Mouse (Mus musculus): ENCODE results near the gene Fam216a. TPM values are rescaled to one million over a fixed set of nuclear protein-coding genes. Genes with fewer than 3 reads are reported as not detected.
"Not testable (repeated sequence)": the region's sequence is repeated elsewhere in the genome, so short reads cannot be mapped to it uniquely, and the experiment has no call there.

Gene Fam216a
- 15.1 and 15.9 TPM in 2 replicates for polyA plus RNA-seq (2015; fragmentation: Nextera tagmentation; extraction: Ambion mirVana)

- peak; percentile 93 for ATAC-seq
- under 1% methylated on average over 53 of the region's 53 CpGs for WGBS
Observed at GRCm38 (mm10) chr5:122372192-122372769, at the start of gene Fam216a. TSS of gene Fam216a (minus strand) at chr5:122372364.

DNA sequence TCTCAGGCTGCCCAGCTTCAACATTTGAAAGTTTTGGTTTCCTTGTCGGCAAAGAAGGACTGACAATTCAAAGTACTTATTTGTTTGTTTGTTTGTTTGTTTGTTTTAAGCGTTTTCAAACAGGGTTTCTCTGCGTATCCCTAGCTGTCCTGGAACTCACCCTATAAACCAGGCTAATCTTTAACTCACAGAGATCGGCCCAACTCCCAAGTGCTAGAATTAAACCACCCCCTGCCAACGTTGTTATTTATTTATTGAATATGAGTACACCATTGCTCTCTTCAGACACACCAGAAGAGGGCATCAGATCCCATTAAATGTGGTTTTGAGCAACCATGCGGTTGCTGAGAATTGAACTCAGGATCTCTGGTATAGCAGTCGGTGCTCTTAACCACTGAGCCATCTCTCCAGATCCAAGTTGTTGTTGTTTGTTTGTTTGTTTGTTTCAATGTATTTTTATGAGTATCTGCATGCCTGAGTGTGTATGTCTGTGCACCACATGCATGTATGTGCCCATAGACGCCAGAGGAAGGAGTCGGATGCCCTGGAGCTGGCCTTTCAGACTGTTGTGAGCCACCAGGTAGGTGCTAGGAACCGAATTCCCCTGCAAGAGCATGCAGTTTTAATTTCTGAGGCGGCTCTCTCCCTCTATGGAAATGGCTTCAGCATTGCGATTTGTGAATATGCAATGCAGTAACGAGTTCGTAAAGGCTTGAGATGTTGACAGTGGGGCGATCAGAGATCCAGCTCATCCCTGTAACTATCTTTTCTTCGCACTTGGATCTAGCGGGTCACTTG, 49.3 kb upstream of the Fam216a start, which contains the start of gene Anapc7:
Gene Anapc7, plus strand, starts transcription at position 423 of the 798 bp plus-strand sequence.
- Histone ChIP-seq H3K36me3 (ENCODE audit: control insufficient read depth, insufficient read depth) (no peaks in the 10 kb centered on the region), H3K4me3 (ENCODE audit: low read depth, low read length) (peak within 1 kb of the TSS; percentile 95), H3K27ac (ENCODE audit: low read depth, low read length) (peak within 1 kb of the TSS; percentile 76), H3K4me2 (replicated peaks; ENCODE audit: low read depth) (peak within 1 kb of the TSS; percentile 75), H3K27me3 (replicated peaks; ENCODE audit: control insufficient read depth, insufficient read depth, low read length) (no peaks in the 10 kb centered on the region), H3K9ac (ENCODE audit: low read depth, low read length) (peak within 1 kb of the TSS; percentile 96), H3K4me1 (replicated peaks; ENCODE audit: control insufficient read depth, insufficient read depth, low read length) (no peaks in the 10 kb centered on the region), H3K9me3 (ENCODE audit: control insufficient read depth) (no peaks in the 10 kb centered on the region)
- ATAC-seq = no peak
- peak; percentile 55 for TF ChIP-seq CTCF (IDR thresholded peaks at IDR 0.05; ENCODE audit: low read depth)
- 12% methylated on average over 17 of the region's 17 CpGs for WGBS

More at GRCm38 (mm10) chr5:122372192-122372769, at the start of gene Fam216a:
- Histone ChIP-seq H3K4me1 (replicated peaks; ENCODE audit: control insufficient read depth, insufficient read depth, low read length) (no peaks in the 10 kb centered on the region), H3K27me3 (replicated peaks; ENCODE audit: control insufficient read depth, insufficient read depth, low read length) (no peaks in the 10 kb centered on the region), H3K4me2 (replicated peaks; ENCODE audit: low read depth) (peak within 1 kb of the TSS; percentile 90), H3K9ac (ENCODE audit: low read depth, low read length) (peak within 1 kb of the TSS; percentile 57), H3K27ac (ENCODE audit: low read depth, low read length) (peak within 1 kb of the TSS; percentile 85), H3K36me3 (ENCODE audit: control insufficient read depth, insufficient read depth) (peaks cover 13% of the 10 kb centered on the region; the same call in 1 of the 2 replicates), H3K9me3 (ENCODE audit: control insufficient read depth) (no peaks in the 10 kb centered on the region), H3K4me3 (ENCODE audit: low read depth, low read length) (peak within 1 kb of the TSS; percentile 71)
- no peak for TF ChIP-seq CTCF (IDR thresholded peaks at IDR 0.05; ENCODE audit: low read depth)

- H3K27me3 ChIP-seq (replicated peaks; ENCODE audit: control insufficient read depth, insufficient read depth, low read length); H3K9me3 ChIP-seq (ENCODE audit: control insufficient read depth); H3K36me3 ChIP-seq (ENCODE audit: control insufficient read depth, insufficient read depth); H3K27ac ChIP-seq (ENCODE audit: low read depth, low read length); H3K9ac ChIP-seq (ENCODE audit: low read depth, low read length); H3K4me1 ChIP-seq (replicated peaks; ENCODE audit: control insufficient read depth, insufficient read depth, low read length); H3K4me3 ChIP-seq (ENCODE audit: low read depth, low read length): not testable (repeated sequence)
- peak; percentile 81 for ATAC-seq
- H3K4me2 ChIP-seq (replicated peaks; ENCODE audit: low read depth) = peak overlapping the region; percentile 75; the same call in 1 of the 2 replicates
- 40% methylated on average over 4 of the region's 4 CpGs for WGBS
Observed at GRCm38 (mm10) chr5:122420676-122421075, 48.5 kb upstream of the Fam216a start.

- H3K36me3 ChIP-seq (ENCODE audit: control insufficient read depth, insufficient read depth) = no peaks in the 10 kb centered on the region; the same call in 1 of the 2 replicates
- H3K4me3 ChIP-seq (ENCODE audit: low read depth, low read length) = no peak overlapping the region
- no peak overlapping the region for H3K27ac ChIP-seq (ENCODE audit: low read depth, low read length)
- WGBS = 91% methylated on average over 12 of the region's 12 CpGs
- no peaks in the 10 kb centered on the region for H3K9me3 ChIP-seq (ENCODE audit: control insufficient read depth)
- H3K27me3 ChIP-seq (replicated peaks; ENCODE audit: control insufficient read depth, insufficient read depth, low read length) = no peaks in the 10 kb centered on the region
- no peak overlapping the region for H3K4me2 ChIP-seq (replicated peaks; ENCODE audit: low read depth)
- TF ChIP-seq CTCF (IDR thresholded peaks at IDR 0.05; ENCODE audit: low read depth) = no peak
- ATAC-seq = no peak
- no peaks in the 10 kb centered on the region for H3K4me1 ChIP-seq (replicated peaks; ENCODE audit: control insufficient read depth, insufficient read depth, low read length)
- H3K9ac ChIP-seq (ENCODE audit: low read depth, low read length) = no peak overlapping the region
Observed at GRCm38 (mm10) chr5:122415465-122415864, 43.3 kb upstream of the Fam216a start.

DNA sequence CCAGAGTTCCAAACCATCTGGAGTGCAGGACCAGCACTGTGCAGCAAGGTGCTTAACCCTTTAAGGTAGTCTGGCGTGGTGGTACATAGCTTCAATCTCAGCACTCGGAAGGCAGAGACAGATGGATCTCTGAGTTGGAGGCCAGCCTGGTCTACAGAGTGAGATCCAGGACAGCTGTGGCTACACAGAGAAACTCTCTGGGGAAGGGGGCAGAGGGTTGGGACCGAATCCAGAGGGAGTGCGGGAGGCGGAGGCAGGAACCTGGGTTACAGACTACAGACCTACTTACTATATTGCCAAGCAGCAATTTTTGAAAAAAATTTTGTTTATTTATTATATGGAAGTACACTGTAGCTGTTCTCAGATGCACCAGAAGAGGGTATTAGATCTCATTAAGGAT, 42.2 kb upstream of the Fam216a start:
- TF ChIP-seq CTCF (IDR thresholded peaks at IDR 0.05; ENCODE audit: low read depth) = no peak
- WGBS = 83% methylated on average over 5 of the region's 5 CpGs
- H3K9me3 ChIP-seq (ENCODE audit: control insufficient read depth) = no peaks in the 10 kb centered on the region
- peaks cover 6% of the 10 kb centered on the region; the same call in 1 of the 2 replicates for H3K36me3 ChIP-seq (ENCODE audit: control insufficient read depth, insufficient read depth)
- H3K4me3 ChIP-seq (ENCODE audit: low read depth, low read length) = no peak overlapping the region
- H3K4me2 ChIP-seq (replicated peaks; ENCODE audit: low read depth) = no peak overlapping the region
- H3K27ac ChIP-seq (ENCODE audit: low read depth, low read length) = no peak overlapping the region
- H3K27me3 ChIP-seq (replicated peaks; ENCODE audit: control insufficient read depth, insufficient read depth, low read length) = no peaks in the 10 kb centered on the region
- H3K4me1 ChIP-seq (replicated peaks; ENCODE audit: control insufficient read depth, insufficient read depth, low read length) = no peaks in the 10 kb centered on the region
- no peak for ATAC-seq
- H3K9ac ChIP-seq (ENCODE audit: low read depth, low read length) = no peak overlapping the region

- 48% methylated on average over 6 of the region's 6 CpGs for WGBS
- Histone ChIP-seq H3K27me3 (replicated peaks; ENCODE audit: control insufficient read depth, insufficient read depth, low read length) (no peaks in the 10 kb centered on the region), H3K9ac (ENCODE audit: low read depth, low read length) (no peak overlapping the region), H3K4me1 (replicated peaks; ENCODE audit: control insufficient read depth, insufficient read depth, low read length) (no peaks in the 10 kb centered on the region), H3K4me2 (replicated peaks; ENCODE audit: low read depth) (no peak overlapping the region), H3K9me3 (ENCODE audit: control insufficient read depth) (no peaks in the 10 kb centered on the region), H3K27ac (ENCODE audit: low read depth, low read length) (no peak overlapping the region), H3K4me3 (ENCODE audit: low read depth, low read length) (no peak overlapping the region), H3K36me3 (ENCODE audit: control insufficient read depth, insufficient read depth) (peaks cover 6% of the 10 kb centered on the region; the same call in 1 of the 2 replicates)
- ATAC-seq = no peak
- TF ChIP-seq CTCF (IDR thresholded peaks at IDR 0.05; ENCODE audit: low read depth) = no peak
Observed at GRCm38 (mm10) chr5:122412826-122413225, 40.7 kb upstream of the Fam216a start.

All from intestine, postnatal 0 days (tissue).